Mouse (Mus musculus): Measurements from ENCODE around the gene Cd37.
A peak's percentile ranks its signal among the peaks of the same experiment; 100 is the strongest.
"Not testable (repeated sequence)": the region's sequence is repeated elsewhere in the genome, so short reads cannot be mapped to it uniquely, and the experiment has no call there.

Cd37 gene

DNA sequence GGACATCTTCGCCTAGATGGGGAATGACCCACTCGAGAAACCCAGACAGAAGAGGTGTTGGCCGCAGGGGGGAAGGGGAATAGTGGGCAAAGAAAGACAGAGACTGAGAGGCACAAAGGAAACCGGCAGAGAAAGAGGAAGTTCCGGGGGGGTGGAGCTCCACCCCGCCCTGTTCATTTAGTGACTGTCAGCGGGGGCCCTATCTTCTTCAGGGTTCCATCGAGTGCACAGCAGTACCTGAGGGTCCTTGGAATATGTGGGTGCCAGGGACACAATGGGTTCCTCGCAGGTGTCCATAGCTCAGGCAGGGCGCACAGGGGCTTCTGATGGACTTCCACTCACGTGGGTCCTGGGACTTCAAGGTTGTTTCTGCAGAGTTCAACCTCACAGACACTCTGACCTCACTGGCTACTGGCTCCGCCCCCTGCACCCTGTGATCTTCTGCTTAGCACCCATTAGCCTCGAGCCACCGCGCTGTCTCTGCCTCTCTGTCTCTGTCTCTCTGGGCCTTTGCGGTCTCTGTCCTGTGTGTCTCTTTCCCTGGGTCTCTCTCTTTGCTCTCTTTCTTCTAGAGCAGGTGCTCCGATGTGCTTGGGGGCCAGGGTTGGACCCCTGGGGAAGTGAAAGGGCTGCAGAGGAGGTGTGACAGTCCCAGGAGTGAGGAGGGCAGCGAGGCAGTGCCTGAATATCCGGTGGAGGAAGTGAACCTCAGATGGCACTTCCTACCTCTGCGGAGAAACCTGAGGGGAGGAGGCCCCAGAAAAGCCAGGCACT, at the start of gene Cd37:
Gene Cd37 (minus strand): TSS at position 393 of the 774 bp plus-strand sequence.
- DNase-seq (ENCODE audit: low read depth, low spot score) = peak; percentile 91

GRCm38 (mm10) chr7:45286486-45286885, 47.6 kb upstream of the Cd37 start:
- DNase-seq (ENCODE audit: low read depth, low spot score) = no peak

- peak; percentile 77 for DNase-seq (ENCODE audit: low read depth, low spot score)
Observed at GRCm38 (mm10) chr7:45277136-45277760, 38.3 kb upstream of the Cd37 start, which contains the start of gene Slc6a21. Slc6a21 (plus strand) TSS chr7:45277513.

DNA sequence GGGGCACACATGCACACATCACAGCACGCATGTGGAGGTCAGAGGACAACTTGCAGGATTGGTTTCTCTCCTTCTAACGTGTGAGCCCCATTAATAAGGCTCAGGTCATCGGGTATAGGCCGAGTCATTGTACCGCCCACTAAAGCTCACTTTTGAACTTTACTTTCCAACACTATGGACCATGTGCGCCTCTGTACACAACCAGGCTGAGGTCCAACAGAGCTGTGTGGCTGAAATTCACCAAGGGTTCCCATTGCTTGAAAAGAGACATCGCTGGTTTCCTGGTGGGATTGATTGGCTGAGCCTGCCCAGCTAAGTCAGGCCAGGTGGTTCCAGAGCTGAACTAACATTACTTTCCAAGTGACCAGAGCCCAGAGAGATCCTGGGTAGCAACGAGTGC, 34.8 kb upstream of the Cd37 start:
- no peak for DNase-seq (ENCODE audit: low read depth, low spot score)

GRCm38 (mm10) chr7:45272786-45273412, 34.0 kb upstream of the Cd37 start:
- no peak for DNase-seq (ENCODE audit: low read depth, low spot score)

DNA sequence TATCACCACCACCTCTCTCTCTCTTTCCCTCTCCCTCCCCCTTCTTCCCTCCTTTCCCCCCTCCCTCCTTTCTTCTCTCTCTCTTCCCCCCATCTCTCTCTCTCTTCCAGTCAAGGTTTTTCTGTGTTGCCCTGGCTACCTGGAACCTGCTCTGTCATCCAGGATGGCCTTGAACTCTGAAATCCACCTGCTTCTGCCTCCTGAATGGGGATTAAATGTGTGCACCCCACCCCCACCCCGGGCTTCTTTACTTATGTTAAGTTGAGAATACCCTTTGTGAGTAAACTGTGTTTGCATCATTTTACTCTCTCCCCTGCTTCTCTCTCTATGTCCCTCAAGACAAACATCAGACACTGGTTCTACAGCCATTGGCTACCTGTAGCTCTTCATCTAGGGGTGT, 26.6 kb upstream of the Cd37 start:
- DNase-seq (ENCODE audit: low read depth, low spot score) = no peak

- DNase-seq (ENCODE audit: low read depth, low spot score) = no peak
Observed at GRCm38 (mm10) chr7:45264348-45264747, 25.4 kb upstream of the Cd37 start.

DNA sequence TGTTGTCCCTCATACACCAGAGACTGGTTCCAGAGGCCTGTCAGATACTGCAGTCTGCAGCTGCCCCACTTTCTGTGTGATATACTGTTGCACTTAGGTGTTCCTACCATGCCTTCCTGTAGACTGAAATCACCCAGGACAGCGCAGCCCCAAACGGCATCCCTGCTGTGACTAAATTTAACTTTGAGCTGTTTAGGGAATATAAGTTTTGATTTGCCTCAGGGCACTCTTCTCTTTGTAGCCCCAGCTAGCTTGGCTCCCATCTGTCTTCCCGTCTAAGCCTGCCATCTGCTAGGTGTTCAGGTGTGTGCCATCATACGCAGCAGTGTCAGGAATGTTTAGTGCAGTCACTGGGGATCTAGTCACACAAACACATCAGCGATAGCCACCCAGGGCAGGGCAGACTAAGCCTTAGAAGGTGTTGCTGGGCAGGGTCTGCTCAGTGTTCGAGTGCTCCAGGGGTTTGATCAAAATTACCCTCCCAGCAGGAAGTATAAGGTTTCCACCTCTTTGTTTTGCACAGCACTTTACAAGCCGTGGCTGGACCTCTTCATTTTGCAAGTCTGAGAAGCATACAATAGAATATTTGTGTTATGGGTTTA, 24.2 kb upstream of the Cd37 start:
- no peak for DNase-seq (ENCODE audit: low read depth, low spot score)

GRCm38 (mm10) chr7:45262266-45262665, 23.4 kb upstream of the Cd37 start:
- no peak for DNase-seq (ENCODE audit: low read depth, low spot score)

GRCm38 (mm10) chr7:45259281-45259680, 20.4 kb upstream of the Cd37 start:
- no peak for DNase-seq (ENCODE audit: low read depth, low spot score)

DNA sequence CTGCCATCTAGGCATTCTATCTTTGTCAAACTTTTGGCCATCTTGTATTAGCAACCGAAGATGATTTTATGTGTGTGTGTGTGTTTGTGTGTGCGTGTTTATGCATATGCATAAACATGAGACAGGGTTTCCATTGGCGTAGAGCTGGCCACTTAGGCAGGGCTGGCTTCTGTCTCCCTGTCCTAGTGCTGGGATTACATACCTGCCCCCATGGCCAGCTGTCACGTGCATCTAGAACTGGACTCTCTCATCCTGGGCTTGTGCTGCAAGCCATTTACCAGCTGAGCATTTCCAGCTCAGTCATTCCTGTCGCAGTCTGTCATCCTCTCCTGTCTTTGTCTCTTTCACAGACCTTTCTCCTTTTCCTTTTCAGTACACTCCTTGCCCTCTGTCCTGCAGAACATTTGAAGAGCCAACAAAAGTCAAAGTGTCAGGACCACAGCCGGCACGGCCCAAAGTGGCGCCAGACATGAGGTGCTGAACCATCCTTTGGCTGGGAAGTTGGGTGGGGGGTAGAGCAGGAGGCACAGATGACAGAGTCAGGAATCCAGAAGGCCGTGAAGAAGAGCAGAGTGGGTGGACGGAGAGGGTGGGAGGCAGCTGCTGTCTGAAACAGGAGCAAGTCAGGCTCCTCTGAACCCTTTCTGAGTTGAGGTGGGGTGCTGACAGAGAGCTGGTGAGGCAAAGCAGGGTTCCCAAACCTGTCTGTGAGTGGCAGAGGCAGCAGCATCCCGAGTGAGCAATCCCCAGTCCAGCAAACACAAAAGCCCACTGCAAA, 18.3 kb upstream of the Cd37 start:
- DNase-seq (ENCODE audit: low read depth, low spot score) = no peak

- DNase-seq (ENCODE audit: low read depth, low spot score) = not testable (repeated sequence)
Observed at GRCm38 (mm10) chr7:45255822-45256221, 16.9 kb upstream of the Cd37 start.

DNA sequence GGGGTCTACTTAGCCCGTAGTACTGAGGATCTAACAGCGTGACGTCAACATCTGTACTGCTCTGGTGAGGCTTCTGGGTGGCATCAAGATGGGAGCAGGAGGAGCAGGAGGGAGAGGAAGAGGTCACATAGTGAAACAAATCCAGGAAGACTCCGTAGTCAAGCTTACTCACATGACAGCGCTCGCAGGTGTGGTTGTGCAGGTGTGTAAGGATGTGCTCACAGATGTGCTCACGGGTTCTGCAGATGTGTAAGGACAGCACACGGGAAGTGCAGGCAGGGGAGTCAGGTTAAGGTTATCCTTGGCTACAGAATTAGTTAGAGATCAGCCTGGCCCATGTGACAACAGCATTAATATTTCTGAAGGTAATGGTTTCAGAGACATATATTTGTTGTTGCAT, 14.9 kb upstream of the Cd37 start:
- DNase-seq (ENCODE audit: low read depth, low spot score) = no peak

DNA sequence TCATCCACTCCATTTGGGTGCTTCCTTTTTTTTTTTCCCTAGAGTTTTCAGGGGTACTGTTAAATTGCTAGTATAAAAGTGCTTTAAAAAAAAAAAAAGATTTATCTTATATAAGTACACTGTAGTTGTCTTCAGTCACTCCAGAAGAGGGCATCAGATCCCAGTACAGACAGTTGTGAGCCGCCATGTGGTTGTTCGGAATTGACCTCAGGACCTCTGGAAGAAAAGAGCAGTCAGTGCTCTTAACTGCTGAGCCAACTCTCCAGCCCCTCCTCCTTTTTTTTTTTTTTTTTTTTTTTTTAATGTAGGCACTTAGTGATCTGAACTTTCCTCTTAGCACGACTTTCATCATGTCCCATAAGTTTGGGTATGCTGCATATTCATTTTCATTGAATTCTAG, 8.8 kb upstream of the Cd37 start:
- DNase-seq (ENCODE audit: low read depth, low spot score) = no peak

GRCm38 (mm10) chr7:45241389-45241749, 2.5 kb upstream of the Cd37 start:
- no peak for DNase-seq (ENCODE audit: low read depth, low spot score)

DNA sequence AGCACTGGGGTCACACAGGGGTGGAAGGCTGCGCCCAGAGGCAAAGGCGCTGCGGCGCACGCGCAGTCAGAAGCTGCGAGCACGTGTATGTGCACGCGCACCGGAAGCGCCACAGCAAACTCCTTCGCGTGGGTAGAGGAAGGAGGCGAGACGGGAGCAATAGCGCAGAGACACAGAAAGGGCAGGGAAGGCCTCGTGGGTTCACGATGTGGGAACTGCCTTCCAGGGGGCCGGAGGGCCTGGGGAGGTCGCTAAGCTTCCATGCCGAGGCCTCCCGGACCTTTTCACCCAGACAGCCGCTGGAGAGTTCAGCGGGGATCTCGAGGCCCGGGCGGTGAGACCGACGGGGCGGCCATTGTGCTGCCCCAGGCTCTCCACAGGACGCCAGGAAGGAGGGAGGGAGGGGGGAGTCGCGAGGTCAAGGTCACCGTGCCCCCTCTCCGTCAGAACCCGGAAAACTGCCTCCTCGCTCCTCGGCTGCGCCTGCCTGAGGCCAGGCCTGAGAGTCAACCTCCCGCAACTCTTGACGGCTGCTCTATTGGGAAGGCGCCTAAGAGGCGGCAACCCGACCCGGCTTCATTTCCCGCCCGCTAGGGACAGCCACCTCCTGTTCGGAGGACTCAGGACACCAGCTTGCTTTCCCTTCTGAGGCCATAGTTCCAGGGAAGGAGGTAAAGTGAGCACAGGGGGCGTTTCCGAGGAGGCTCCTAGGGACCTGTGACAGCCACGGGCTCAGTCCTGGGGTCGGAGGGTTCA, 1.9 kb upstream of the Cd37 start, which contains the start of gene Slc6a16:
Gene Slc6a16 (plus strand): TSS at position 453 of the 756 bp plus-strand sequence.
- no peak for DNase-seq (ENCODE audit: low read depth, low spot score)

GRCm38 (mm10) chr7:45240109-45240508, 1.2 kb upstream of the Cd37 start:
- no peak for DNase-seq (ENCODE audit: low read depth, low spot score)

- DNase-seq (ENCODE audit: low read depth, low spot score) = peak; percentile 39
Observed at GRCm38 (mm10) chr7:45237747-45238699, 892 bp downstream of the Cd37 start.

GRCm38 (mm10) chr7:45235656-45236180, 3.2 kb downstream of the Cd37 start:
- no peak for DNase-seq (ENCODE audit: low read depth, low spot score)
